Mouse (Mus musculus) liver, adult 2 months (tissue): ENCODE data around the gene Ppara. TPM values are rescaled to one million over a fixed set of nuclear protein-coding genes. Genes with fewer than 3 reads are reported as not detected.
A peak's percentile ranks its signal among the peaks of the same experiment; 100 is the strongest.

ENCODE experiments used
- DNase-seq: peaks from one replicate; pipeline ENCODE4 v3.0.0-alpha.2; 2011; ENCODE audit warnings: low read depth, low spot score; ENCODE audit errors: extremely low read depth
- H3K27ac ChIP-seq: fragments of 200-500 bp; replicated peaks from 2 replicates; pipeline ENCODE4 v1.5.1; 2012; ENCODE audit warnings: low read depth, mild to moderate bottlenecking, control low read depth, inconsistent platforms, low read length; ENCODE audit not compliant: insufficient read depth
- H3K27me3 ChIP-seq: fragments of 200-500 bp; 2 replicates; pipeline ENCODE4 v1.6.1; 2012; ENCODE audit warnings: mild to moderate bottlenecking, moderate library complexity, low read length, inconsistent platforms; ENCODE audit not compliant: control insufficient read depth, insufficient read depth
- H3K36me3 ChIP-seq: fragments of 200-500 bp; 2 replicates; pipeline ENCODE4 v1.6.1; 2012; ENCODE audit warnings: low read length, inconsistent platforms; ENCODE audit not compliant: control insufficient read depth, insufficient read depth
- H3K4me1 ChIP-seq: fragments of 200-500 bp; 2 replicates; pipeline ENCODE4 v1.6.1; 2011; ENCODE audit warnings: low read length; ENCODE audit not compliant: control insufficient read depth, insufficient read depth
- H3K4me3 ChIP-seq: fragments of 200-500 bp; 2 replicates; pipeline ENCODE4 v1.5.1; 2011; ENCODE audit warnings: low read depth, mild to moderate bottlenecking, control low read depth, low read length, moderate library complexity; ENCODE audit not compliant: insufficient read depth
- H3K79me2 ChIP-seq: fragments of 200-500 bp; 2 replicates; pipeline ENCODE4 v1.6.1; 2012; ENCODE audit warnings: inconsistent platforms, mild to moderate bottlenecking, low read length, moderate library complexity; ENCODE audit not compliant: control insufficient read depth, insufficient read depth
- H3K9ac ChIP-seq: fragments of 200-500 bp; 2 replicates; pipeline ENCODE4 v1.6.1; 2012; ENCODE audit warnings: low read depth, mild to moderate bottlenecking, control low read depth, inconsistent platforms, low read length
- CTCF ChIP-seq: fragments of 200-500 bp; IDR thresholded peaks from 2 replicates; pipeline ENCODE4 v1.5.1; 2011; ENCODE audit warnings: low read depth, low read length, control low read depth
- POLR2A ChIP-seq: fragments of 200-500 bp; IDR thresholded peaks from 2 replicates; pipeline ENCODE4 v1.6.1; 2011; ENCODE audit warnings: low read length, control low read depth; ENCODE audit not compliant: insufficient read depth; ENCODE audit errors: extremely low read depth
- WGBS: fragments of 180-500 bp; shearing (Covaris S2); methylation state at CpG from one replicate; pipeline ENCODE4 v1.1.7; 2018; 5-methylcytosine and 5-hydroxymethylcytosine counted together
- polyA plus RNA-seq: library from polyadenylated mRNA; depleted of rRNA; stranded (reverse); fragments of >200 nt; gene quantifications from 2 replicates; pipeline ENCODE4 v1.2.3, GENCODE M21; 2012
- total RNA-seq: library from RNA; depleted of rRNA; stranded (reverse); fragments of >200 nt; gene quantifications from 2 replicates; pipeline ENCODE4 v1.2.3, GENCODE M21; 2014

Ppara gene
- total and polyA plus RNA-seq, 2 experiments: 36.2 to 184 TPM

DNA sequence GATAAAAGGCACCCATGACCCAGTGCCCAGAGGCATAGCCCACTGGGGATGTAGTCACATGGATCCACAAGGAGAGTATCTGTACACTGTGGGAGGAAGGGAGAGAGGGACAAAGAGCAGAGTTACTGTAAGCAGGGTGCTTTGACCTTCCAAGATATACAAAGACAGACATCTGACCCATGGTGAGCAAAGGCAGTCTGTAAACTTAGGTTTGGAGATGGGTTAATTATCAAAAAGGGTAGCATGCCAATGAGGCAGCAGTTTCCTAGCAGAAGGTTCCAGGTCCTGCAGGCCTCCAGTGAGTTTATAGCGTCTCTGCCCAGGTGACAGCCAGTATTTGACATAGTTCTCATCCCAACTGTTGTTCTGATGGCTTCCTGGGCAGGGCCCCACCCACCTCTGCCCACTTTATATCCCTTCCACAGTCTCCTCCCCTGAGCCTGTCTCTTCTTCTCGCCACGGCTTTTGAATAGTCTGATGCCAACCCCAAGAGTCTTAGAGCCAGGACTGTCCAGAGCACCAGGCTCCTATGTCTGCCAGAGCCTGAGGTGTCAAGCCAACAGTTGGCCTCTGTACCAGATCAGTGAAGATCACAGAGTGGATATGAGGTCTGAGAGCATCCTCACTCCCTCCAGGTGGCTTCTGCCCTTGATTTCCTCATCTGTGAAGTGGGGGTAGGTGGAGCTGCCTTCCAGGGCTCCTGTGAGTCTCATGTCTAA is 2.7 kb upstream of the Ppara start:
- DNase-seq: peak; percentile 98
- Histone ChIP-seq H3K36me3 (no peaks in the 10 kb centered on the region), H3K27ac (peak overlapping the region; percentile 94), H3K4me1 (peaks cover 13% of the 10 kb centered on the region), H3K79me2 (peaks cover 8% of the 10 kb centered on the region; the same call in 1 of the 2 replicates), H3K4me3 (no peak overlapping the region), H3K9ac (peak overlapping the region; percentile 30), H3K27me3 (no peaks in the 10 kb centered on the region)
- WGBS: 17% methylated on average over 3 of the region's 3 CpGs
- TF ChIP-seq POLR2A: no peak
- TF ChIP-seq CTCF: no peak

- Histone ChIP-seq H3K9ac (peak overlapping the region; percentile 68), H3K79me2 (peaks cover 10% of the 10 kb centered on the region; the same call in 1 of the 2 replicates), H3K36me3 (no peaks in the 10 kb centered on the region), H3K4me3 (no peak overlapping the region), H3K27ac (peak overlapping the region; percentile 97), H3K27me3 (no peaks in the 10 kb centered on the region), H3K4me1 (peaks cover 13% of the 10 kb centered on the region)
- TF ChIP-seq CTCF (no peak), POLR2A (no peak)
- 17% methylated on average over 5 of the region's 5 CpGs for WGBS
- peak; percentile 99 for DNase-seq
These were observed 2.2 kb upstream of the Ppara start for GRCm38 (mm10) chr15:85732604-85732968.

DNA sequence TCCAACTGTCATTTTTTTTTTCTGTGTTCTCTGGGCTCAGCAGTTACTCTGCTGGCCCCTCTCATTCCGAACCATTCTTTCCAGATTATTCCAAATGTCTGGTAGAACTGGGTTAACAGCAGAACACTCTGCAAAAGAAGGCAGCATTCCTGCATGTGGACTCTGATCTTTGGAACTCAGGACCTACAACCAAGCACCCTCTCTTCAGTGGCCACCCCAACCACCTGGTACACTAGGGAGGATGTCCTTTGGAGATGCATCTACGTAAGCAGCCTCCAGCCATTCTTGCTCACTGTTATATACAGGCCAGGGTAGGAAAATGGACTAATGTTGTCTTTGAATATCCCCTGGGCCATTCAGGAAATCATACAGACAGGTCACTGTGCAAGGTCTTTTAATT is 1.1 kb upstream of the Ppara start:
- H3K27ac ChIP-seq: peak overlapping the region; percentile 97
- peak overlapping the region; percentile 87 for H3K9ac ChIP-seq
- H3K36me3 ChIP-seq: no peaks in the 10 kb centered on the region
- TF ChIP-seq CTCF (no peak), POLR2A (no peak)
- no peaks in the 10 kb centered on the region for H3K27me3 ChIP-seq
- 20% methylated on average over 2 of the region's 2 CpGs for WGBS
- H3K4me3 ChIP-seq: no peak overlapping the region
- H3K4me1 ChIP-seq: peaks cover 13% of the 10 kb centered on the region
- H3K79me2 ChIP-seq: peaks cover 13% of the 10 kb centered on the region; the same call in 1 of the 2 replicates
- peak; percentile 92 for DNase-seq

DNA sequence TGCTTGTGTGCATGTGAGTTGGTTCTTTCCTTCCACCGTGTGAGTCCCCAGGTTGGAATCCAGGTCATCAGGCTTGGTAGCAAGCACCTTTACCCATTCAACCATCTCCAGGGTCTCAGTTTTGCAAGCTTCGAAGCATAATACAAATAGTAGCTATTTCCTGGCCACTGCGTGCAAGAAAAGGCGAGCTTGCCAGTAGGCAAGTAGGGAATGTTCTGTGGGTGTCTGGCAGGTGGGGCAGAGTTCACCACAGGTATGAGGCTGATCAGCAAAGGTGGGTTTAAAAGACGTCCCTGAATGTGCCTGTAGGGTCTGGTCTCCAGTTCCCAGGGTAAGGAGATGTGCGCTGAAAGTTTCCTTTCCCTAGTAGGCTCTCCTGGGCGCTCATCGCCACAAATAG is 635 bp upstream of the Ppara start:
- no peaks in the 10 kb centered on the region for H3K27me3 ChIP-seq
- H3K9ac ChIP-seq: peak overlapping the region; percentile 87
- H3K36me3 ChIP-seq: peaks cover under 1% of the 10 kb centered on the region; the same call in 1 of the 2 replicates
- H3K4me1 ChIP-seq: peaks cover 13% of the 10 kb centered on the region
- H3K79me2 ChIP-seq: peaks cover 16% of the 10 kb centered on the region; the same call in 1 of the 2 replicates
- peak; percentile 66 for DNase-seq
- peak overlapping the region; percentile 60 for H3K4me3 ChIP-seq
- H3K27ac ChIP-seq: peak overlapping the region; percentile 97
- TF ChIP-seq POLR2A (0 out of 2 replicates have a peak, but pooled peaks have one; percentile 2), CTCF (no peak)
- WGBS: 11% methylated on average over 8 of the region's 8 CpGs

GRCm38 (mm10) chr15:85735063-85735835 is 466 bp downstream of the Ppara start:
- H3K27ac ChIP-seq: peak overlapping the region; percentile 97
- peak overlapping the region; percentile 87 for H3K9ac ChIP-seq
- TF ChIP-seq CTCF: peak; percentile 33
- TF ChIP-seq POLR2A: peak; percentile 82
- DNase-seq: peak; percentile 88
- H3K4me1 ChIP-seq: peaks cover 13% of the 10 kb centered on the region
- H3K27me3 ChIP-seq: no peaks in the 10 kb centered on the region
- peak overlapping the region; percentile 89 for H3K4me3 ChIP-seq
- WGBS: 1% methylated on average over 77 of the region's 78 CpGs
- H3K36me3 ChIP-seq: peaks cover 7% of the 10 kb centered on the region
- H3K79me2 ChIP-seq: peaks cover 24% of the 10 kb centered on the region

GRCm38 (mm10) chr15:85735836-85736190 is 1.0 kb downstream of the Ppara start:
- H3K27ac ChIP-seq: peak overlapping the region; percentile 95
- H3K36me3 ChIP-seq: peaks cover 11% of the 10 kb centered on the region
- peak; percentile 77 for DNase-seq
- no peaks in the 10 kb centered on the region for H3K27me3 ChIP-seq
- H3K4me1 ChIP-seq: peaks cover 13% of the 10 kb centered on the region
- peaks cover 29% of the 10 kb centered on the region for H3K79me2 ChIP-seq
- TF ChIP-seq POLR2A: no peak
- no peak for TF ChIP-seq CTCF
- H3K4me3 ChIP-seq: peak overlapping the region; percentile 89
- peak overlapping the region; percentile 85 for H3K9ac ChIP-seq
- under 1% methylated on average over 25 of the region's 25 CpGs for WGBS
